Mouse (Mus musculus): ENCODE measurements around the gene Cmtr2. TPM values are rescaled to one million over a fixed set of nuclear protein-coding genes. Genes with fewer than 3 reads are reported as not detected.

The Cmtr2 gene
- polyA plus RNA-seq, 1 experiment from 2014 or later, result 8.5 TPM

Other genes starting within 250 kb of the Cmtr2 start
- gene Tat, start 225.2 kb upstream of the Cmtr2 start, polyA plus RNA-seq (2015; fragmentation: Nextera tagmentation; extraction: Ambion mirVana), result 0.16 TPM in 1 of 2 replicates, not detected in the other
- gene Chst4, start 175.9 kb upstream of the Cmtr2 start, polyA plus RNA-seq (2015; fragmentation: Nextera tagmentation; extraction: Ambion mirVana), result 0.18 and 0.28 TPM in 2 replicates
- 6.7 and 7.3 TPM in 2 replicates for gene Zfp612, start 135.9 kb upstream of the Cmtr2 start, polyA plus RNA-seq (2015; fragmentation: Nextera tagmentation; extraction: Ambion mirVana)
- not detected in 2 replicates for gene Gm21964, start 114.5 kb upstream of the Cmtr2 start, polyA plus RNA-seq (2015; fragmentation: Nextera tagmentation; extraction: Ambion mirVana)
- not detected in 2 replicates for gene Gm17720, start 112.9 kb upstream of the Cmtr2 start, polyA plus RNA-seq (2015; fragmentation: Nextera tagmentation; extraction: Ambion mirVana)
- 12.8 and 15.4 TPM in 2 replicates for gene Calb2, start 47.5 kb upstream of the Cmtr2 start, polyA plus RNA-seq (2015; fragmentation: Nextera tagmentation; extraction: Ambion mirVana)
- 0.79 and 1.1 TPM in 2 replicates for gene Hydin, start 51.3 kb downstream of the Cmtr2 start, polyA plus RNA-seq (2015; fragmentation: Nextera tagmentation; extraction: Ambion mirVana)

Data from lung, embryonic 16.5 days (tissue).